Mouse (Mus musculus) embryonic facial prominence, embryonic 13.5 days (tissue): ENCODE measurements around the gene Zrsr1. TPM values are rescaled to one million over a fixed set of nuclear protein-coding genes. Genes with fewer than 3 reads are reported as not detected.

ENCODE experiments used
- ATAC-seq: fragments of 200-750 bp; cut with Nextera tagmentation; 2 replicates; pipeline ENCODE4 v1.8.0; 2017; ENCODE audit warnings: low read depth; ENCODE audit not compliant: insufficient number of reproducible peaks, insufficient read depth, low FRiP score, low TSS enrichment
- H3K27ac ChIP-seq: fragments of 300-500 bp; sonication (generic); 2 replicates; pipeline ENCODE4 v1.5.1; 2015; ENCODE audit warnings: moderate library complexity, mild to moderate bottlenecking, inconsistent platforms
- H3K27me3 ChIP-seq: fragments of 300-500 bp; sonication (generic); 2 replicates; pipeline ENCODE4 v1.6.1; 2015; ENCODE audit warnings: mild to moderate bottlenecking, inconsistent platforms
- H3K36me3 ChIP-seq: fragments of 300-500 bp; sonication (generic); 2 replicates; pipeline ENCODE4 v1.6.1; 2015; ENCODE audit warnings: mild to moderate bottlenecking, inconsistent platforms
- H3K4me1 ChIP-seq: fragments of 300-500 bp; sonication (generic); 2 replicates; pipeline ENCODE4 v1.6.1; 2015; ENCODE audit warnings: inconsistent platforms
- H3K4me2 ChIP-seq: fragments of 300-500 bp; sonication (generic); 2 replicates; pipeline ENCODE4 v1.6.1; 2015; ENCODE audit warnings: moderate library complexity, mild to moderate bottlenecking, inconsistent platforms
- H3K4me3 ChIP-seq: fragments of 300-500 bp; sonication (generic); 2 replicates; pipeline ENCODE4 v1.5.1; 2015; ENCODE audit warnings: mild to moderate bottlenecking, inconsistent platforms
- H3K9ac ChIP-seq: fragments of 300-500 bp; sonication (generic); 2 replicates; pipeline ENCODE4 v1.6.1; 2015; ENCODE audit warnings: mild to moderate bottlenecking, inconsistent platforms
- H3K9me3 ChIP-seq: fragments of 300-500 bp; sonication (generic); 2 replicates; pipeline ENCODE4 v1.6.1; 2016; ENCODE audit warnings: inconsistent platforms
- WGBS: fragments of 180-500 bp; shearing (Covaris S2); methylation state at CpG from one replicate; pipeline ENCODE4 v1.1.7; 2015; ENCODE audit warnings: mixed read lengths; 5-methylcytosine and 5-hydroxymethylcytosine counted together
- polyA plus RNA-seq: library from polyadenylated mRNA; unstranded; fragments of >200 nt; fragmentation: Nextera tagmentation; extraction: Ambion mirVana; gene quantifications from 2 replicates; pipeline ENCODE4 v1.2.1, GENCODE M21; 2015

The Zrsr1 gene
- polyA plus RNA-seq, 1 experiment from 2014 or later, result 4.0 TPM

- no peak for ATAC-seq
- no peak overlapping the region for H3K9ac ChIP-seq
- H3K4me3 ChIP-seq, result no peak overlapping the region
- no peaks in the 10 kb centered on the region for H3K27me3 ChIP-seq
- H3K4me2 ChIP-seq, result no peak overlapping the region
- peaks cover 38% of the 10 kb centered on the region for H3K4me1 ChIP-seq
- H3K27ac ChIP-seq, result no peak overlapping the region
- 90% methylated on average over 3 of the region's 3 CpGs for WGBS
- H3K36me3 ChIP-seq, result peaks cover 41% of the 10 kb centered on the region
- H3K9me3 ChIP-seq, result peaks cover 11% of the 10 kb centered on the region
Observed at GRCm38 (mm10) chr11:22978215-22978614, 6.4 kb downstream of the Zrsr1 start.

GRCm38 (mm10) chr11:22978711-22979110 is 6.9 kb downstream of the Zrsr1 start:
- 67% methylated on average over 1 of the region's 1 CpGs for WGBS
- no peaks in the 10 kb centered on the region for H3K27me3 ChIP-seq
- peaks cover 6% of the 10 kb centered on the region; the same call in 1 of the 2 replicates for H3K9me3 ChIP-seq
- peaks cover 36% of the 10 kb centered on the region for H3K36me3 ChIP-seq
- H3K9ac ChIP-seq, result no peak overlapping the region
- no peak overlapping the region for H3K4me3 ChIP-seq
- peaks cover 38% of the 10 kb centered on the region for H3K4me1 ChIP-seq
- no peak overlapping the region for H3K4me2 ChIP-seq
- ATAC-seq, result no peak
- no peak overlapping the region for H3K27ac ChIP-seq

- Histone ChIP-seq H3K9me3 (peaks cover 1% of the 10 kb centered on the region; the same call in 1 of the 2 replicates), H3K27ac (no peak overlapping the region), H3K4me2 (no peak overlapping the region), H3K27me3 (no peaks in the 10 kb centered on the region), H3K4me1 (peaks cover 34% of the 10 kb centered on the region), H3K4me3 (no peak overlapping the region), H3K9ac (no peak overlapping the region), H3K36me3 (peaks cover 31% of the 10 kb centered on the region)
- no peak for ATAC-seq
- WGBS, result 75% methylated on average over 1 of the region's 1 CpGs
Observed at GRCm38 (mm10) chr11:22979221-22979620, 7.4 kb downstream of the Zrsr1 start.

DNA sequence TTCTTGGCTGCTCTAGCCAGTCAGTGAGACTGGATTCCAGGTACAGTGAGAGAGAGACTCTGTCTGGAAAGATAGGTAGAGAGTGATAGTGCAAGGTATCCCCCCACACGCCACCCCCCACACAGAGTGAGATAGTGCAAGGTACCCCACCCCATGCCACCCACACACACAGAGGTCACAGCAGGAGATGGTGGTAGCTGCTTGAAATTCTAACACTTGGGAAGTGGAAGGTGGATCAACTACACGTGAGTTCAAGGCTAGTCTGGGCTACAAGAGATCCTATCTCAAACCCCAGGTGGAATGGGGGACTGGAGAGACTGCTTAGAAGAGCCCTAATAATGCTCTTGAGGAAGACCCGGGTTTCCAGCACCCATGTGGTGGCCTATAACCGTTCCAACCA is 9.2 kb downstream of the Zrsr1 start:
- Histone ChIP-seq H3K27ac (no peak overlapping the region), H3K36me3 (peaks cover 23% of the 10 kb centered on the region), H3K9ac (peak overlapping the region; percentile 86), H3K27me3 (no peaks in the 10 kb centered on the region), H3K4me3 (peak overlapping the region; percentile 70), H3K9me3 (no peaks in the 10 kb centered on the region), H3K4me2 (peak overlapping the region; percentile 78), H3K4me1 (peaks cover 25% of the 10 kb centered on the region)
- no peak for ATAC-seq
- 51% methylated on average over 4 of the region's 4 CpGs for WGBS

- Histone ChIP-seq H3K9me3 (no peaks in the 10 kb centered on the region), H3K27me3 (no peaks in the 10 kb centered on the region), H3K9ac (peak overlapping the region; percentile 86), H3K27ac (peak overlapping the region; percentile 98), H3K4me3 (peak overlapping the region; percentile 70), H3K4me1 (peaks cover 21% of the 10 kb centered on the region), H3K4me2 (peak overlapping the region; percentile 78), H3K36me3 (peaks cover 19% of the 10 kb centered on the region)
- WGBS, result 4% methylated on average over 12 of the region's 12 CpGs
- ATAC-seq, result no peak
Observed at GRCm38 (mm10) chr11:22981543-22981950, 9.7 kb downstream of the Zrsr1 start.

GRCm38 (mm10) chr11:22981984-22982757 is 10.4 kb downstream of the Zrsr1 start, which contains the start of the genes Gm28048 and Commd1:
Gm28048 (minus strand) TSS chr11:22982090.
Commd1 (minus strand) TSS chr11:22982382.
- 2% methylated on average over 42 of the region's 42 CpGs for WGBS
- Histone ChIP-seq H3K27me3 (no peaks in the 10 kb centered on the region), H3K36me3 (peaks cover 13% of the 10 kb centered on the region), H3K4me1 (peaks cover 21% of the 10 kb centered on the region), H3K4me3 (peak within 1 kb of the TSS; percentile 70), H3K9ac (peak within 1 kb of the TSS; percentile 86), H3K27ac (peak within 1 kb of the TSS; percentile 98), H3K4me2 (peak within 1 kb of the TSS; percentile 78), H3K9me3 (no peaks in the 10 kb centered on the region)
- ATAC-seq, result peak; percentile 90

GRCm38 (mm10) chr11:22982846-22983245 is 11.0 kb downstream of the Zrsr1 start:
- H3K4me3 ChIP-seq, result no peak overlapping the region
- H3K9ac ChIP-seq, result no peak overlapping the region
- 73% methylated on average over 6 of the region's 6 CpGs for WGBS
- H3K4me1 ChIP-seq, result peaks cover 21% of the 10 kb centered on the region
- no peak for ATAC-seq
- H3K36me3 ChIP-seq, result peaks cover 7% of the 10 kb centered on the region
- H3K9me3 ChIP-seq, result no peaks in the 10 kb centered on the region
- H3K27ac ChIP-seq, result no peak overlapping the region
- H3K27me3 ChIP-seq, result no peaks in the 10 kb centered on the region
- H3K4me2 ChIP-seq, result peak overlapping the region; percentile 78

GRCm38 (mm10) chr11:22985510-22985909 is 13.7 kb downstream of the Zrsr1 start:
- Histone ChIP-seq H3K9me3 (no peaks in the 10 kb centered on the region), H3K27ac (no peak overlapping the region), H3K4me3 (no peak overlapping the region), H3K36me3 (no peaks in the 10 kb centered on the region), H3K4me1 (peaks cover 11% of the 10 kb centered on the region), H3K9ac (no peak overlapping the region), H3K27me3 (no peaks in the 10 kb centered on the region), H3K4me2 (no peak overlapping the region)
- no peak for ATAC-seq
- 74% methylated on average over 3 of the region's 3 CpGs for WGBS

GRCm38 (mm10) chr11:22987357-22987756 is 15.6 kb downstream of the Zrsr1 start:
- no peak overlapping the region for H3K4me2 ChIP-seq
- no peaks in the 10 kb centered on the region for H3K36me3 ChIP-seq
- no peak overlapping the region for H3K27ac ChIP-seq
- H3K4me1 ChIP-seq, result peaks cover 10% of the 10 kb centered on the region
- no peak overlapping the region for H3K4me3 ChIP-seq
- no peak overlapping the region for H3K9ac ChIP-seq
- H3K27me3 ChIP-seq, result no peaks in the 10 kb centered on the region
- WGBS, result 47% methylated on average over 2 of the region's 2 CpGs
- no peak for ATAC-seq
- no peaks in the 10 kb centered on the region for H3K9me3 ChIP-seq

DNA sequence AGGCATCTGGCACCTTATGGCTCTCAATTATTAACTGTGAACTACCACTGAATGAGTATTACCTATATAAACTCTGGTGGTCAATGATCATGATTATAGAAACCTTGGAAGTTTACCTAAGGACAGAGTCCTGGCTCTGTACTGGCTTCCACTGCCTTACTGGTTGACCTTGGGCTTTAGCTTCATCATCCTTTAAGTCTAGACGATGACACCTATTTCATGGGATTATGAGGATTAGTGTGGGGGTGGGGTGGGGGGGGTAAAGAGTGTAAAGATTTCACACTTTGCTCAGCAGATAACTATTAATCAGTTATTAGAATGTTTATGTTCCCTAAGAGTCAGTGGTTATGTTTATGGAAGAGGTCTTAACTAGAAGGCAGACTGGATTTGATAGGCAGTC is 18.0 kb downstream of the Zrsr1 start:
- ATAC-seq, result no peak
- Histone ChIP-seq H3K4me2 (peak overlapping the region; percentile 94), H3K27me3 (no peaks in the 10 kb centered on the region), H3K9me3 (no peaks in the 10 kb centered on the region), H3K36me3 (peaks cover 14% of the 10 kb centered on the region), H3K9ac (peak overlapping the region; percentile 91), H3K27ac (peak overlapping the region; percentile 94; the same call in 1 of the 2 replicates), H3K4me1 (peaks cover 10% of the 10 kb centered on the region), H3K4me3 (peak overlapping the region; percentile 75)
- WGBS, result 41% methylated on average over 1 of the region's 1 CpGs

- peaks cover 10% of the 10 kb centered on the region for H3K4me1 ChIP-seq
- H3K4me3 ChIP-seq, result peak within 1 kb of the TSS; percentile 75
- ATAC-seq, result peak; percentile 96
- H3K4me2 ChIP-seq, result peak within 1 kb of the TSS; percentile 94
- H3K27me3 ChIP-seq, result no peaks in the 10 kb centered on the region
- peak within 1 kb of the TSS; percentile 91 for H3K9ac ChIP-seq
- WGBS, result under 1% methylated on average over 66 of the region's 66 CpGs
- H3K9me3 ChIP-seq, result no peaks in the 10 kb centered on the region
- peaks cover 22% of the 10 kb centered on the region for H3K36me3 ChIP-seq
- peak within 1 kb of the TSS; percentile 94 for H3K27ac ChIP-seq
Observed at GRCm38 (mm10) chr11:22990393-22991126, 18.8 kb downstream of the Zrsr1 start, which contains the start of gene Cct4. Cct4 (plus strand) TSS chr11:22990519.
